Mouse (Mus musculus): ENCODE data around the gene Yipf1. TPM values are rescaled to one million over a fixed set of nuclear protein-coding genes. Genes with fewer than 3 reads are reported as not detected.

Yipf1 gene
- polyA plus RNA-seq, 1 experiment from 2014 or later = 37.8 TPM

- Histone ChIP-seq H3K9me3 (replicated peaks) (no peaks in the 10 kb centered on the region), H3K4me1 (peaks cover 3% of the 10 kb centered on the region), H3K36me3 (no peaks in the 10 kb centered on the region), H3K4me3 (no peak overlapping the region), H3K27ac (replicated peaks) (no peak overlapping the region), H3K27me3 (ENCODE audit: low read depth, poor library complexity, severe bottlenecking) (no peaks in the 10 kb centered on the region)
- WGBS = 86% methylated on average over 4 of the region's 4 CpGs
- no peak for DNase-seq (ENCODE audit: low spot score)
Measured at GRCm38 (mm10) chr4:107300371-107300770, 13.8 kb upstream of the Yipf1 start.

DNA sequence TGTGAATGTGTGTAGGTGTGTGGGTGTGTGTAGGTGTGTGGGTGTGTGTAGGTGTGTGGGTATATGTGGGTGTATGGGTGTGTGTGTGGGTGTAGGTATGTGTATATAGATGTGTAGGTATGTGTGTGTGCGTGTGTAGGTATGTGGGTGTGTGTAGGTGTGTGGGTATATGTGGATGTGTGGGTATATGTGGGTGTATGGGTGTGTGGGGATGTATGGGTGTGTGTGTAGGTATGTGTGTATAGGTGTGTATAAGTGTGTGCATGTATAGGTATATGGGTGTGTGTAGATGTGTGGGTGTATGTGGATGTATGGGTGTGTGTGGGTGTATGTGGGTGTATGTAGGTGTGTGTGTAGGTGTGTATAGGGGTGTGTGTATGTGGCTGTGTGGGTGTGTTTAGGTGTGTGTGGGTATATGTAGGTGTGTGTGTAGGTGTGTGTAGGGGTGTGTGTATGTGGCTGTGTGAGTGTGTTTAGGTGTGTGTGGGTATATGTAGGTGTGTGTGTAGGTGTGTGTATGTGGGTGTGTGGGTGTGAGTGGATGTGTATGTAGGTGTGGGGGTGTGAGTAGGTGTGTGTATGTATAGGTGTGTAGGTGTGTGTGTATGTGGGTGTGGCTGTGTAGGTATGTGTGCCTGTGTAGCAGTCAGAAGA, 13.1 kb upstream of the Yipf1 start:
- WGBS = 95% methylated on average over 1 of the region's 1 CpGs
- H3K27ac ChIP-seq (replicated peaks) = no peak overlapping the region
- H3K27me3 ChIP-seq (ENCODE audit: low read depth, poor library complexity, severe bottlenecking) = no peaks in the 10 kb centered on the region
- H3K9me3 ChIP-seq (replicated peaks) = no peaks in the 10 kb centered on the region
- no peaks in the 10 kb centered on the region for H3K36me3 ChIP-seq
- no peak overlapping the region for H3K4me3 ChIP-seq
- peaks cover 6% of the 10 kb centered on the region for H3K4me1 ChIP-seq
- DNase-seq (ENCODE audit: low spot score) = no peak

- WGBS = 86% methylated on average over 9 of the region's 9 CpGs
- Histone ChIP-seq H3K4me3 (no peak overlapping the region), H3K36me3 (no peaks in the 10 kb centered on the region), H3K9me3 (replicated peaks) (no peaks in the 10 kb centered on the region), H3K27ac (replicated peaks) (no peak overlapping the region), H3K4me1 (peaks cover 6% of the 10 kb centered on the region), H3K27me3 (ENCODE audit: low read depth, poor library complexity, severe bottlenecking) (no peaks in the 10 kb centered on the region)
- DNase-seq (ENCODE audit: low spot score) = no peak
Measured at GRCm38 (mm10) chr4:107302221-107302620, 11.9 kb upstream of the Yipf1 start.

GRCm38 (mm10) chr4:107302832-107303231, 11.3 kb upstream of the Yipf1 start:
- Histone ChIP-seq H3K4me1 (peaks cover 6% of the 10 kb centered on the region), H3K9me3 (replicated peaks) (no peaks in the 10 kb centered on the region), H3K27me3 (ENCODE audit: low read depth, poor library complexity, severe bottlenecking) (no peaks in the 10 kb centered on the region), H3K36me3 (no peaks in the 10 kb centered on the region), H3K27ac (replicated peaks) (no peak overlapping the region), H3K4me3 (no peak overlapping the region)
- 84% methylated on average over 4 of the region's 4 CpGs for WGBS
- DNase-seq (ENCODE audit: low spot score) = no peak

GRCm38 (mm10) chr4:107303531-107303930, 10.6 kb upstream of the Yipf1 start:
- Histone ChIP-seq H3K4me3 (no peak overlapping the region), H3K27me3 (ENCODE audit: low read depth, poor library complexity, severe bottlenecking) (no peaks in the 10 kb centered on the region), H3K27ac (replicated peaks) (no peak overlapping the region), H3K9me3 (replicated peaks) (no peaks in the 10 kb centered on the region), H3K4me1 (peaks cover 6% of the 10 kb centered on the region), H3K36me3 (no peaks in the 10 kb centered on the region)
- no peak for DNase-seq (ENCODE audit: low spot score)
- 71% methylated on average over 3 of the region's 3 CpGs for WGBS

DNA sequence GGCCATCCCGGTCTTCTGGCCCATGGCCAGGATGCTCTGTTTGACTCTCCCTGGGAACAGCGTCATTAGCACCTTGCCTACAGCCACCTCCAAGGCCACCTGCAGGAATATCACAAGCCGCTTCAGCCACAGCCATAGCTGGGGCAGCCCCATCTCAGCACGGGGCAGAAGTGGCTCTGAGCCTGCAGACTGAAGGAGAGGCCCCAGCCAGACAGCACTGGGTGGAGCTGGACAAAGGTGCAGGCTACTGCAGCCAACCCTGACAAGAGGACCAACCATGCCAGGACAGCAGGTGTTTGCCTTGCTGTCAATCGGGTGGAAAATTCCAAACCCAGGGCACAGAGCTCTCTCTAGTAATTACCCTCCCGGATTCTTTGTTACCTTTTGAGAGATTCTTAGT, 7.2 kb upstream of the Yipf1 start, which contains the start of gene Dio1:
Gene Dio1, minus strand, starts transcription at position 204 of the 400 bp plus-strand sequence.
- Histone ChIP-seq H3K27me3 (ENCODE audit: low read depth, poor library complexity, severe bottlenecking) (no peaks in the 10 kb centered on the region), H3K9me3 (replicated peaks) (no peaks in the 10 kb centered on the region), H3K36me3 (no peaks in the 10 kb centered on the region), H3K4me3 (no peak within 1 kb of the TSS), H3K27ac (replicated peaks) (no peak within 1 kb of the TSS), H3K4me1 (peaks cover 6% of the 10 kb centered on the region)
- WGBS = 69% methylated on average over 6 of the region's 6 CpGs
- DNase-seq (ENCODE audit: low spot score) = no peak

DNA sequence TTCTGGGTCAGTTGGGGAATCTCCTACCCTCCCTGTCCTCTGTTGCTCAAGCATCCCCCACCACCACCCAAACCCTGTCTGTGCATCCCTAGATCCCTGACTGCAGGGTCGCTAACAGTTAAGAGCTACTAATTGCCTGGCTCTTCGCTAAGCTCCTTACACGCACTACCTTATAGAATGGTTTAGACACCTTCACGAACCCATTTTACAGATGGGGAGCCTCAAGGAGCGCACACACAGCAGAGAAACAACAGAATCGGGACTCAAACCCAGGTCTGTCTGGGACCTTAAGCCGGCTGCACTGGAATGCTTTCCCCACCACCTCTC, 279 bp downstream of the Yipf1 start:
- Histone ChIP-seq H3K4me3 (peak overlapping the region; percentile 73), H3K36me3 (peaks cover 17% of the 10 kb centered on the region), H3K9me3 (replicated peaks) (no peaks in the 10 kb centered on the region), H3K27ac (replicated peaks) (peak overlapping the region; percentile 86), H3K27me3 (ENCODE audit: low read depth, poor library complexity, severe bottlenecking) (no peaks in the 10 kb centered on the region), H3K4me1 (peaks cover 20% of the 10 kb centered on the region)
- no peak for DNase-seq (ENCODE audit: low spot score)
- WGBS = 12% methylated on average over 7 of the region's 7 CpGs

- Histone ChIP-seq H3K4me3 (no peak overlapping the region), H3K27me3 (ENCODE audit: low read depth, poor library complexity, severe bottlenecking) (no peaks in the 10 kb centered on the region), H3K27ac (replicated peaks) (no peak overlapping the region), H3K9me3 (replicated peaks) (no peaks in the 10 kb centered on the region), H3K4me1 (peaks cover 14% of the 10 kb centered on the region), H3K36me3 (peaks cover 52% of the 10 kb centered on the region)
- DNase-seq (ENCODE audit: low spot score) = no peak
- WGBS = 84% methylated on average over 8 of the region's 8 CpGs
Measured at GRCm38 (mm10) chr4:107318646-107319045, 4.5 kb downstream of the Yipf1 start.

DNA sequence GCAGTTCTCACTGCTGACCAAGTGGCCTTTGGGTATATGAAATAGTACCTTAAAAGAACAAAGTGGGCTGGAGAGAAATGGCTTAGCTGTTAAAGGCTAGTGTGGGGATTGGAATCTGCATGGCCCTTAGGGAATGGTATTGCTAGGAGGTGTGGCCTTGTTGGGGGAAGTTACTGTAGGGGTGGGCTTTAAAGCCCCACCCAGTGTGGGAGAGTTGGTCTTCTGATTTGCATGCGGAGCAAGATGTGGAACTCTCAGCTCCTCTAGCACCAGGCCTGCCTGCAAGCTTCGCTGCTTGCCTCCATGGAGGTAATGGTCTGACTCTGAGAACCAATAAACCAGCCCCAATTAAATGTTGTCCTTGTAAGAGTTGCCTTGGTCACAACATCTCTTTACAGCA, 6.9 kb downstream of the Yipf1 start:
- DNase-seq (ENCODE audit: low spot score) = no peak
- Histone ChIP-seq H3K4me1 (no peaks in the 10 kb centered on the region), H3K36me3 (peaks cover 64% of the 10 kb centered on the region), H3K9me3 (replicated peaks) (no peaks in the 10 kb centered on the region), H3K4me3 (no peak overlapping the region), H3K27ac (replicated peaks) (no peak overlapping the region), H3K27me3 (ENCODE audit: low read depth, poor library complexity, severe bottlenecking) (no peaks in the 10 kb centered on the region)
- 81% methylated on average over 2 of the region's 2 CpGs for WGBS

- no peaks in the 10 kb centered on the region for H3K9me3 ChIP-seq (replicated peaks)
- peaks cover 65% of the 10 kb centered on the region for H3K36me3 ChIP-seq
- H3K27me3 ChIP-seq (ENCODE audit: low read depth, poor library complexity, severe bottlenecking) = no peaks in the 10 kb centered on the region
- DNase-seq (ENCODE audit: low spot score) = no peak
- no peak overlapping the region for H3K4me3 ChIP-seq
- 95% methylated on average over 2 of the region's 2 CpGs for WGBS
- no peaks in the 10 kb centered on the region for H3K4me1 ChIP-seq
- H3K27ac ChIP-seq (replicated peaks) = no peak overlapping the region
Measured at GRCm38 (mm10) chr4:107323113-107323512, 8.9 kb downstream of the Yipf1 start.

GRCm38 (mm10) chr4:107328530-107328929, 14.4 kb downstream of the Yipf1 start:
- no peak for DNase-seq (ENCODE audit: low spot score)
- Histone ChIP-seq H3K27ac (replicated peaks) (no peak overlapping the region), H3K36me3 (peaks cover 27% of the 10 kb centered on the region), H3K27me3 (ENCODE audit: low read depth, poor library complexity, severe bottlenecking) (no peaks in the 10 kb centered on the region), H3K4me3 (no peak overlapping the region), H3K4me1 (no peaks in the 10 kb centered on the region), H3K9me3 (replicated peaks) (peaks cover 2% of the 10 kb centered on the region; the same call in 1 of the 2 replicates)
- 97% methylated on average over 8 of the region's 8 CpGs for WGBS

DNA sequence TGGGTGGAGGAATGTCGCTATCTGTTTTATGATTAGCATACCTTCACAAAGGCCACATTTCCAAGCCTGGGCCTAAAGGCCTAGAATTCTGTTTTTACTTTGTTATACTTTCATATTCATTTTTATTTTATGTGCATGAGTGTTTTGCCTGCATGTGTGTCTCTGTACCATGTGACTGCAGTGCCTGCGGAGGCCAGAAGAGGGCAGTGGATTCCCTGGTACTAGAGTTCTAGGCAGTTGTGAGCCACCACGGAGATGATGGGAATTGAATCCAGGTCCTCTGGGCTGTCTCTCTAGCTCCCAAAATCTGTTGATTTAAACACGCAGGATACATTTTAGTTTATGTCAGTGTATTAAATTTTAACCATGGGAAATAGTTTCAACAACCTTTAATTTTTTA, 19.4 kb downstream of the Yipf1 start:
- Histone ChIP-seq H3K4me1 (no peaks in the 10 kb centered on the region), H3K9me3 (replicated peaks) (peaks cover 3% of the 10 kb centered on the region; the same call in 1 of the 2 replicates), H3K4me3 (no peak overlapping the region), H3K27ac (replicated peaks) (no peak overlapping the region), H3K27me3 (ENCODE audit: low read depth, poor library complexity, severe bottlenecking) (no peaks in the 10 kb centered on the region), H3K36me3 (0 out of 2 replicates have a peak, but pooled peaks cover 10% of the 10 kb centered on the region)
- DNase-seq (ENCODE audit: low spot score) = no peak
- WGBS = 89% methylated on average over 4 of the region's 4 CpGs

- WGBS = 88% methylated on average over 8 of the region's 8 CpGs
- Histone ChIP-seq H3K27ac (replicated peaks) (no peak overlapping the region), H3K4me3 (no peak overlapping the region), H3K27me3 (ENCODE audit: low read depth, poor library complexity, severe bottlenecking) (no peaks in the 10 kb centered on the region), H3K36me3 (0 out of 2 replicates have a peak, but pooled peaks cover 9% of the 10 kb centered on the region), H3K9me3 (replicated peaks) (peaks cover 3% of the 10 kb centered on the region; the same call in 1 of the 2 replicates), H3K4me1 (peaks cover 1% of the 10 kb centered on the region; the same call in 1 of the 2 replicates)
- DNase-seq (ENCODE audit: low spot score) = no peak
Measured at GRCm38 (mm10) chr4:107336356-107336755, 22.2 kb downstream of the Yipf1 start.
